Comparison of ENCODE assay signal across 8 mouse cellular contexts in genomic region chr2:170450933-170451332, GRCm38 (mm10). TPM values are rescaled to one million over a fixed set of nuclear protein-coding genes. Genes with fewer than 3 reads are reported as not detected.
DNase-seq lines count a peak whose midpoint lies in the region; ATAC-seq and TF ChIP-seq lines count a peak whose summit lies in the region.

No protein-coding gene starts in this region.

- no peak overlapping the region for H3K4me3 ChIP-seq in gastrocnemius, adult 2 months

- H3K27ac ChIP-seq in gastrocnemius, adult 2 months = no peak overlapping the region

- peak; percentile 86 for ATAC-seq in megakaryocyte-erythroid progenitor cell, adult 5-6 weeks (replicated peaks; ENCODE audit: low FRiP score, low TSS enrichment, poor library complexity, severe bottlenecking)

- TF ChIP-seq CTCF in gastrocnemius, adult 2 months (IDR thresholded peaks at IDR 0.05) = peak; percentile 79

- peak; percentile 44 for DNase-seq in T-cell, adult 2 months (ENCODE audit: low spot score)
- peak; percentile 68 to 74 for DNase-seq in cerebellum, postnatal 25 days
- DNase-seq in gastrocnemius, adult 2 months = peak; percentile 76
- peak; percentile 76 for DNase-seq in induced T-regulatory cell, adult 2 months (ENCODE audit: low read depth)
- peak; percentile 59 to 64 for DNase-seq in left cerebral cortex, postnatal 10 days (ENCODE audit: extremely low spot score in 1 of 2, low spot score in 2 of 2)
- DNase-seq in right cerebral cortex, postnatal 25 days = peak; percentile 36
- peak; percentile 80 for DNase-seq in yolk sac, embryonic 10.5 days (ENCODE audit: low spot score)

- intact Hi-C loops in gastrocnemius, adult 2 months (cut with DNase I) = loop anchor here (1.0 kb wide), 1 partner anchor 57 kb away; no protein-coding TSS in a partner anchor
- intact Hi-C loops in left cerebral cortex, postnatal 10 days (cut with DNase I) = loop anchor here (1.0 kb wide), 1 partner anchor 56 kb away; no protein-coding TSS in a partner anchor

RNA-seq across cellular contexts. Expression of gene Bcas1, which starts 23.3 kb away (rescaled TPM):
- under 1 TPM; 0.50 to 0.89 TPM for total RNA-seq in gastrocnemius, adult 2 months (2021)
- total RNA-seq in left cerebral cortex, postnatal 10 days (2021) = 10 to 100 TPM; 33.5 to 43.3 TPM
- not detected in 2 replicates for total RNA-seq in megakaryocyte-erythroid progenitor cell, adult 5-6 weeks (2014; fragmentation: Nextera tagmentation)
- total RNA-seq in megakaryocyte-erythroid progenitor cell, adult 5-6 weeks (2017) = 0.61 TPM in 1 of 2 replicates, not detected in the other

RNA-seq across cellular contexts. Expression of gene Pfdn4, which starts 45.3 kb away (rescaled TPM):
- 10 to 100 TPM; 11.8 to 14.4 TPM for total RNA-seq in gastrocnemius, adult 2 months (2021)
- 10 to 100 TPM; 37.3 to 40.9 TPM for total RNA-seq in left cerebral cortex, postnatal 10 days (2021)
- total RNA-seq in megakaryocyte-erythroid progenitor cell, adult 5-6 weeks (2014; fragmentation: Nextera tagmentation) = 53.8 and 62.9 TPM in 2 replicates
- total RNA-seq in megakaryocyte-erythroid progenitor cell, adult 5-6 weeks (2017) = 90.7 and 91.2 TPM in 2 replicates

RNA-seq across cellular contexts. Expression of gene Cyp24a1, which starts 46.0 kb away (rescaled TPM):
- total RNA-seq in gastrocnemius, adult 2 months (2021) = not detected
- not detected for total RNA-seq in left cerebral cortex, postnatal 10 days (2021)
- total RNA-seq in megakaryocyte-erythroid progenitor cell, adult 5-6 weeks (2014; fragmentation: Nextera tagmentation) = not detected in 2 replicates
- not detected in 2 replicates for total RNA-seq in megakaryocyte-erythroid progenitor cell, adult 5-6 weeks (2017)

Comparison
In these comparisons a context has a peak if more than half of its experiments do, and no peak if none do; other contexts are left out.
1. RNA of gene Bcas1, which starts 23.3 kb away (total RNA-seq): 33.5 to 43.3 TPM in left cerebral cortex, postnatal 10 days; 0.50 to 0.89 TPM in gastrocnemius, adult 2 months and 0.61 TPM in megakaryocyte-erythroid progenitor cell, adult 5-6 weeks; every median in the first group is over 10 times any median in the second.
2. Peak in every context shown above with its lines, with median percentiles within 50 percentile points of each other: DNase-seq.